Mouse (Mus musculus) lung, postnatal 25 days (tissue): ENCODE measurements around the gene Styk1.
"Not testable (repeated sequence)": the region's sequence is repeated elsewhere in the genome, so short reads cannot be mapped to it uniquely, and the experiment has no call there.

Experiments used
- DNase-seq: peaks from one replicate; pipeline ENCODE4 v3.0.0; 2022; ENCODE audit warnings: low spot score

The Styk1 gene

GRCm38 (mm10) chr6:131292991-131293788, 60.2 kb downstream of the Styk1 start, which contains the start of gene Magohb:
TSS of gene Magohb (minus strand) at chr6:131293244.
- DNase-seq: peak; percentile 82

GRCm38 (mm10) chr6:131292276-131292990, 61.0 kb downstream of the Styk1 start:
- DNase-seq: no peak

- no peak for DNase-seq
Measured at GRCm38 (mm10) chr6:131290430-131290829, 63.0 kb downstream of the Styk1 start.

GRCm38 (mm10) chr6:131278160-131278559, 75.2 kb downstream of the Styk1 start:
- not testable (repeated sequence) for DNase-seq

GRCm38 (mm10) chr6:131276659-131277058, 76.7 kb downstream of the Styk1 start:
- no peak for DNase-seq

GRCm38 (mm10) chr6:131272311-131272710, 81.1 kb downstream of the Styk1 start:
- DNase-seq: no peak

- no peak for DNase-seq
Measured at GRCm38 (mm10) chr6:131270312-131270711, 83.1 kb downstream of the Styk1 start.

GRCm38 (mm10) chr6:131269599-131269998, 83.8 kb downstream of the Styk1 start:
- DNase-seq: no peak

GRCm38 (mm10) chr6:131264175-131264574, 89.2 kb downstream of the Styk1 start:
- no peak for DNase-seq

- no peak for DNase-seq
Measured at GRCm38 (mm10) chr6:131262778-131263177, 90.6 kb downstream of the Styk1 start.

GRCm38 (mm10) chr6:131262009-131262408, 91.4 kb downstream of the Styk1 start:
- DNase-seq: no peak
